Mouse (Mus musculus): Measurements from ENCODE around the gene Gm5134. TPM values are rescaled to one million over a fixed set of nuclear protein-coding genes. Genes with fewer than 3 reads are reported as not detected.

Gene Gm5134
- total and polyA plus RNA-seq, 3 experiments: not detected

DNA sequence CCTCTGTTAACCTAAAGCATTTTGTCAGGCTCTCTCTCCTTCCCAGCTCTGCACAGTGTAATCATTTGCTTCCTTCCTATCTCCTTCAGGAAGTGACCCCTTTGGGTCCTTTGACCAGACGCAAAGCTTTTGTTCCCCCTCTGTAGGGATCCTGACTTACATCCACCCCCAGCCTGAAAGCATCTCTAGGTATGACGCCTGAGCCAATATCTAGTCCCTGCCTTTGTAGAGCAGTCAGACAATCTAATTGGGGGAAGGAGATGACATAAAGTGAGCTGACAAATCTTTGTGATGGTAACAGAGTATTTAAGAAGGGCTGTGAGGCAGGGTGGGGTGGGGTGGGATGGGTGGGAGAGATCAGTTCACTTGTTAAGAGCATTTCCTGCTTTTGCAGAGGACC, 48.3 kb downstream of the Gm5134 start:
- no peak for TF ChIP-seq CTCF (IDR thresholded peaks at IDR 0.05 in 2 of 3, conservative IDR thresholded peaks at IDR 0.05 in 1 of 3; ENCODE audit: control insufficient read depth in 1 of 3, insufficient read depth in 1 of 3, low read depth in 2 of 3, low read length in 3 of 3, poor library complexity in 1 of 3, severe bottlenecking in 1 of 3)
- TF ChIP-seq ZMIZ1 (IDR thresholded peaks at IDR 0.05; ENCODE audit: low read depth, low read length): no peak
- TF ChIP-seq EP300 (IDR thresholded peaks at IDR 0.05; ENCODE audit: low read depth in 1 of 2, low read length in 2 of 2): no peak
- TF ChIP-seq MYB (IDR thresholded peaks at IDR 0.05; ENCODE audit: low read depth, low read length): no peak
- TF ChIP-seq ZC3H11A (IDR thresholded peaks at IDR 0.05; ENCODE audit: low read depth, low read length): no peak
- no peak for TF ChIP-seq KAT2A (conservative IDR thresholded peaks at IDR 0.05; ENCODE audit: low read depth, low read length)
- TF ChIP-seq CHD1 (IDR thresholded peaks at IDR 0.05; ENCODE audit: low read depth, low read length): no peak
- no peak for TF ChIP-seq SIN3A (IDR thresholded peaks at IDR 0.05; ENCODE audit: low read length)
- no peak for TF ChIP-seq ZKSCAN1 (IDR thresholded peaks at IDR 0.05; ENCODE audit: low read depth, low read length)
- TF ChIP-seq TBP (IDR thresholded peaks at IDR 0.05; ENCODE audit: low read depth, low read length): no peak
- TF ChIP-seq ZNF384 (IDR thresholded peaks at IDR 0.05; ENCODE audit: low read depth, low read length): no peak
- no peak for TF ChIP-seq MAFK (IDR thresholded peaks at IDR 0.05; ENCODE audit: borderline replicate concordance, low read depth, low read length)
- no peak for TF ChIP-seq BHLHE40 (IDR thresholded peaks at IDR 0.05; ENCODE audit: borderline replicate concordance, low read depth, low read length)
- TF ChIP-seq GATA1 (IDR thresholded peaks at IDR 0.05; ENCODE audit: low read depth, low read length): no peak
- no peak for TF ChIP-seq USF1 (IDR thresholded peaks at IDR 0.05; ENCODE audit: low read depth, low read length)
- TF ChIP-seq NELFE (IDR thresholded peaks at IDR 0.05; ENCODE audit: low read depth, low read length): no peak
- no peak for TF ChIP-seq GABPA (IDR thresholded peaks at IDR 0.05; ENCODE audit: low read depth, low read length)
- TF ChIP-seq E2F4 (IDR thresholded peaks at IDR 0.05; ENCODE audit: borderline replicate concordance, low read depth, low read length): no peak
- no peak for TF ChIP-seq MXI1 (IDR thresholded peaks at IDR 0.05; ENCODE audit: low read depth, low read length)
- TF ChIP-seq RCOR1 (IDR thresholded peaks at IDR 0.05; ENCODE audit: low read depth, low read length): no peak
- Histone ChIP-seq H3K27me3 (ENCODE audit: control insufficient read depth in 1 of 2, insufficient read depth in 2 of 2, low read length in 2 of 2) (peaks cover 0 to 4% of the 10 kb centered on the region in 2 experiments), H3K36me3 (ENCODE audit: control insufficient read depth in 1 of 2, insufficient read depth in 2 of 2, low read length in 2 of 2) (no peaks in the 10 kb centered on the region), H3K9me3 (replicated peaks; ENCODE audit: insufficient read depth, low read length) (no peaks in the 10 kb centered on the region), H3K9ac (ENCODE audit: control insufficient read depth, low read depth, low read length, poor library complexity, severe bottlenecking) (no peak overlapping the region), H3K79me2 (ENCODE audit: control insufficient read depth, insufficient read depth, low read length, poor library complexity) (no peaks in the 10 kb centered on the region), H3K4me1 (ENCODE audit: control insufficient read depth in 1 of 2, insufficient read depth in 2 of 2, low read length in 2 of 2) (no peaks in the 10 kb centered on the region), H3K27ac (ENCODE audit: control insufficient read depth, low read depth, low read length) (no peak overlapping the region), H3K4me3 (ENCODE audit: control insufficient read depth in 1 of 2, insufficient read depth in 1 of 2, low read depth in 2 of 2, low read length in 2 of 2) (no peak overlapping the region)
- no peak for DNase-seq (ENCODE audit: low read depth, low spot score)

- H3K27ac ChIP-seq (ENCODE audit: control insufficient read depth, low read depth, low read length): no peak overlapping the region
- no peak for TF ChIP-seq ELF1 (IDR thresholded peaks at IDR 0.05; ENCODE audit: low read depth, low read length)
- no peak for TF ChIP-seq CHD1 (IDR thresholded peaks at IDR 0.05; ENCODE audit: low read depth, low read length)
- no peak for TF ChIP-seq USF1 (IDR thresholded peaks at IDR 0.05; ENCODE audit: low read depth, low read length)
- TF ChIP-seq USF2 (IDR thresholded peaks at IDR 0.05; ENCODE audit: borderline replicate concordance in 1 of 2, insufficient read depth in 1 of 2, low read depth in 1 of 2, low read length in 2 of 2): no peak
- TF ChIP-seq MAFK (IDR thresholded peaks at IDR 0.05; ENCODE audit: borderline replicate concordance, low read depth, low read length): no peak
- no peak for TF ChIP-seq MXI1 (IDR thresholded peaks at IDR 0.05; ENCODE audit: low read depth, low read length)
- TF ChIP-seq POLR2AphosphoS5 (IDR thresholded peaks at IDR 0.05; ENCODE audit: borderline replicate concordance, low read depth, low read length): no peak
- H3K4me1 ChIP-seq (ENCODE audit: control insufficient read depth in 1 of 2, insufficient read depth in 2 of 2, low read length in 2 of 2): no peaks in the 10 kb centered on the region
- DNase-seq (ENCODE audit: low read depth, low spot score): no peak
- no peaks in the 10 kb centered on the region for H3K36me3 ChIP-seq (ENCODE audit: control insufficient read depth in 1 of 2, insufficient read depth in 2 of 2, low read length in 2 of 2)
- H3K27me3 ChIP-seq (ENCODE audit: control insufficient read depth in 1 of 2, insufficient read depth in 2 of 2, low read length in 2 of 2): peaks cover 0 to 2% of the 10 kb centered on the region in 2 experiments; a peak in 3 of 4 replicates
- H3K79me2 ChIP-seq (ENCODE audit: control insufficient read depth, insufficient read depth, low read length, poor library complexity): no peaks in the 10 kb centered on the region
- H3K9ac ChIP-seq (ENCODE audit: control insufficient read depth, low read depth, low read length, poor library complexity, severe bottlenecking): no peak overlapping the region
- no peaks in the 10 kb centered on the region for H3K9me3 ChIP-seq (replicated peaks; ENCODE audit: insufficient read depth, low read length)
- no peak overlapping the region for H3K4me3 ChIP-seq (ENCODE audit: control insufficient read depth in 1 of 2, insufficient read depth in 1 of 2, low read depth in 2 of 2, low read length in 2 of 2)
Measured at GRCm38 (mm10) chr10:76003221-76003620, 48.9 kb downstream of the Gm5134 start.
